Mouse (Mus musculus): Measurements from ENCODE around the gene Zfp541.

The Zfp541 gene

DNA sequence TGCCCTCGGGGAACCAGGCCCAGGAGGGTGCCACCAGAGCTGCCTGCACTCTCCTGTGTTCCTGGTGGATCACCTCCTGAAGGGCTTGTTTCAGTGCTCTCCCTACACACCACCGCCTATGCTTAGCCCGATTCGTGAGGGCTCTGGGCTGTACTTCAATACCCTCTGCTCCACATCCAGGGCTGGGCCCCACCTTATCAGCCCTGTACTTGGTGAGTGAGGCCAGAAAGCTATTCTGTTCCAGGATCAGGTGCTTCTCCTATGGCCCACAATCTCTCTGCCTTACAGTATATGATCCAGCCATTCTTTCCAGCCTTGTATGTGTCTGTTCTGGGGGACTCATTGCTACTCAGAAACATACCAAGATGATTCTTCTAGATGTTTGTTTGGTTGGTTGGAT, 21.7 kb downstream of the Zfp541 start:
- DNase-seq = no peak

DNA sequence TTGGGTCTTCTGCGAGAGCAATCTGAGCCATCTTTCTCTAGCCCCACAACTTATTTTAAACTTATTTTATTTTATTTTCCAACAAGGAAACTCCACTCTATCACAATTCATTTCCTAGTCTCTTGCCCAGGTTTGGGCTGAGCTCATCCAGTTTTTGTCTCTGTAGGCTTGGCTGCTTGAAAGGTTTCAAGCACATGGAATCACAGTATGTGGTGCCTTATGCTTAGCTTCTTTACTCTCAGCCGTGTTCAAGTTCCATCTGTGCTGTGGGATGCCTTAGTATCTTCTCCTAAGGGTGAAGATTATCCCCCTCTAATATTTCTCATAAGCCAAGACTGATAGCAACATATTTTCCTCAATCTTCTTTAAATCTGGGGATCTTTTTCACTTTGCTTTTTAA, 26.0 kb downstream of the Zfp541 start:
- DNase-seq = no peak

DNA sequence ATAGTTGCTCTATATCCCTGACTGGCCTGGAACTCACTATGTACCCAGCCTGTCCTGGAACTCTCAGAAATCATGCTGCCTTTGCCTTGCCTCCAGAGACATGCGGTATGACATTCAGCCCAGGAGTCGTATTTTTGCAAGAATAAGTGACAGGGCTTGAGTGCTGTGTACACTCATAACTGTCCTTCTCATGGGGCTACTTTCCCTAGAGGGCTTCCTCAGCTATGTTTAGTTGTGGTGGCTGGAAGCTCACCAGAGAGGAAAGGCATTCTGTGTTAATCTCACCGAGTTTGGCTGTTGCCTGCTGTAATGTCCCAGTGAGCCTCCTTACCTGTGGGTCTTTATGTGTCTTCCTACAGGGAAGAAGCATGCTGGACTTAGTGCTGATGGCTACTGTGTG, 33.0 kb downstream of the Zfp541 start:
- no peak for DNase-seq

DNA sequence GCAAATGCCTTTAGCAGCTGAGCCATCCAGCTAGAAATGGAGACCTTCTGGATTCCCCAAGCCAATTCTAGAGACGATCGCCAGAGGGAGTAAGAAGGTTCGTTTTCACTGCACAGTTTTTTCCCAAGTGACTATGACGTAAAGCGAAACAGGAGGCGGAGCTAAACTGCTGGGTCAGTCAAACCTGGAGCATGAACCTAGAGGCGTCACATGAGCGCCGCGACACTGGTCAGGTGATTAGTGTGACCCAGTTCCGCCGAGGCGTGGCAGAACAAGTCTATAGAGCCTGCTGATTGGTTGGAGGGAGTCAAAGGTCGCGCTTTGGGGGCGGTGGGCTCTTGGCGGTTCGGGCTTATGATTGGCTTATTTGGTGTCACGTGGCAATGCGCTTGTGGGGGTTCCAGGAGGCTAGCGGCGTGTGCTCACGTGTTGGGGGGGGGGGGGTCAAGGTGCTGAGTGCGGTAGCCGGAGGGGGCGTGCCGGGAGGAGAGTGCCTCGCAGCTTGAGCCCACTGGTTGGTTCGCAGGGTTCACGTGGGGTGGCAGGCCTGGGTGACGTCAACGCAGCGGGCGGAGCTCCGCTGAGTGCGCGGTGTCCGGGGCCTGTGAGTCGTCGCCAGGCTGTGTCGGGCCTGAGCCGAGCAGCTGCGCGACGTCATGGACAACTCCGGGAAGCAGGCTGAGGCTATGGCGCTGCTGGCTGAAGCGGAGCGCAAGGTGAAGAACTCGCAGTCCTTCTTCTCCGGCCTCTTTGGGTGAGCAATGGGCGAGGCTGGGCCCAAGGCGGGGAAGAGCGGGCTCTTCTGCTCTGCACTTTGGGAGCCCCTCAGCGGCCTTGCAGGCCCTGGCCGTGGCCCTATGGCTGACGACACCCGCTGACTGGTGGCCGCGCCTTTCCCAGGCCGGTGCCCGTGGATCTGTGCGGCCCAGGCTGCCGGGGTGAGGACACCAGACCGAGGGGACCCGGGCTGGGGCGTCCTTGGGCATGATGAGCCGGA, 36.7 kb downstream of the Zfp541 start, which contains the start of gene Napa:
Gene Napa, plus strand, starts transcription at position 438 of the 997 bp plus-strand sequence.
- DNase-seq = peak; percentile 100

DNA sequence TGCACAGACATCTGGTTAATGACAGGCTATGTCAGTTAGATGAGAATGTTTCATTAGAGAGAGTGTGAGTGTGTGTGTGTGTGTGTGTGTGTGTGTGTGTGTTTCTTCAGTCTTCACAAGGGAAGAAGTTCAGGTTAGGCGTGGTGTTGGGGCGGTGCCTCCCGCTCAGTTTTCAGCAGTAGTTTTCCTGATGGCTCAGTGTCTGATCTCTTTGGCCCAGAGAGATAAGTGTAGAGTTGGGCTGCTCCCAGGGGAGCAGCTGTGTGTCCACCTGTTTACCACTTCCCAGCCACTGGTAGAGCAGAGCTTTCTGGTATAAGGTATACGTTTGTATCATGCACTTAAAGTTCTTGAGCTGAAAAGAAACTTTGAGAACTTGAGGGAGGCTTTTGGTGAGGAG, 38.3 kb downstream of the Zfp541 start:
- DNase-seq = no peak

DNA sequence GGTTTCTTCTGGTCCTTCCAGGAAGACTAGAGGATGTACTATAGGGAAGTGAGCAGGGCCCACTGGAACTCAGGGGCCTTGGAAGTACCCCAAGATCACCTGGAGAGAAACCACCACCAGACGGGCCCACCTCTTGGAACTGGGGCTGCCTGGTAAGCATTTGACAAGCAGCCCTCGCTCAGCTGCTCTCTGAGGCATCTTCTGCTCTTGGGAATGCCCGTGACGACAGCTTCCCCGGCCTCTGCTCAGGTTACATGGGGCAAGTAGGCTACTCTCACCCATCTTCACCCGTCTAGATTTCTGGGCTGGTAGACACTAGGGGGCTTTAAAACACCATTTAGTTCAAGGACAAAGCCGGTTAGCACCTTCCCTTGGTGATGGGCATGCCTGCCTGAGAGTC, 39.5 kb downstream of the Zfp541 start:
- no peak for DNase-seq

DNA sequence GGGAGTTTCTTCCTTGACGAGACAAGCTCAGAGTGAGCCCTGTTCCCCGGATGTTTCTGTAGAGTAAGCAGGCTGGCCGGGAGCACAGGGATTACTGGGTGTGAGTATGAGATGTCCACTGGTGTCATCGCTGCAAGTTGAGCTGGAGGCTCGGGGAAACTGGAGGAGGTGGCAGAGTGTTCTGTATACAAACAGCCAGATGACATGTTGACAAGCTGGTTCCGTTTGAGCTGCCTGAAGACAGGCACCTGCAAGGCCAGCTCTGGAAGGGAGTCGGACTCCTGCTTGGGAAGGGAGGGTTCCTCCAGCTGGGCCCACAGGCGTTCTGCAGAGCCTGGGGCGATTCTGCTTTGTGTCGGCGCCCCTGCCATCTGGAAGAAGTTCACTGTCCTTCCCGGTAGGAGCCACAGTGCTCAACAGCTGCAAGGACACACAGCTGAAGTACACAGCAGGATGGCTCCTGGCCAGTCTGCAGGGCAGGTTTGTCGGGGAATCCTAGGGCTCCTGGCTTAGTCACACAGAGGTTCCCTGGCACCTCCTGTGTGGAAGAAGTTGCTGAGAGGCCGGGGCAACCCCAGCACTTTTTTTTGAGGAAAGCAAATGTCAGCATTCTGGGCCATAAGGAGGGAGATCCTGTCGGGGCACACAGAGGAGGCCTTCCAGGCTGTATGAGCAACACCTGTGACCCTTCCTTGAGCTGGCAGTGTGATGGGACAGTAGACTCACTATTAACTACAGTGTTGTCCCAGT, 40.3 kb downstream of the Zfp541 start:
- DNase-seq = peak; percentile 37

DNA sequence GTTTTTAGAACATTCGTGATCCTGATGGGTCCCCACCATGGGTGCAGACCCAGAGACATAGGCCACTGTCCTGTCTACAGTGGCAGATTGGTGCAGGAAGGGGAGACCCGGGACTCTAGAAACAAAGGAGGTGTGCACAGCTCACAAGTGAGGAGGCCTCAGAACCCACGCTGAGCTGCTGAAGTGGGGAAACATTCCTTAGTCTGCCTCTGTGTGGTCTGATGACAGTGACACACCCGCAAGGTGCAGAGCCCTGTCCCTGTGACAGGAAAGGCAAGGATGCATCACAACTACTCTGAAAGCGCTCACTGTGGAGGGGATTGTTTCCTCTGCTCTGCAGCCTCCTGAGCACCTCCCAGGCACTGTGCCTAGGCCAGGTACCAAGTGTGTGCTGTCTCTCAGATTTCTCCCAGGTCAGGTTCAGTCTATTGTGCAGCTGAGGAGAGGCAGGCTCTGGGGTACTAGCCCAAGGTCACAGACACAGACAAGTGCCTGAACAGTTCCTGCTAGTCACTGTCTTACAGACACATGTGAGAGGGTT, 41.1 kb downstream of the Zfp541 start:
- no peak for DNase-seq

DNA sequence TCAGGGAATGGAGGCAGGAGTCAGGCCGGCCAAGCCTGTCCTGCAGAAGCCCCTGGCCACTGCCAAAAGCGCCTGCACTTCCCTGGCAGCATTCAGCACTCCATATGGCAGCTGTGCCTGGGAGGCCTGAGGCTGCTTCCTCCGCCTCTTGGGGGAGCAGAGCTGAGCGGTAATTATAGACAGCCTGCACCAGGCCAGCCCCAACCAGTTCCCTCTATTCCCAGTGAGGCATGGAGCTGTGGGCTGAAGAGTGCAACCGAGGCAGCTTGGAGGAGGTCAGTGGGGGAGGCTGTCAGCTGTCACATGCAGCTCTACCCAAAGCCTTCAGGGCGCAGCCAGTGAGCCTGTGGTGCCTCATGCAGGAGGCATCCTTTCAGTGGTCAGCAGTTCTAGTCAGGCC, 42.1 kb downstream of the Zfp541 start:
- no peak for DNase-seq

DNA sequence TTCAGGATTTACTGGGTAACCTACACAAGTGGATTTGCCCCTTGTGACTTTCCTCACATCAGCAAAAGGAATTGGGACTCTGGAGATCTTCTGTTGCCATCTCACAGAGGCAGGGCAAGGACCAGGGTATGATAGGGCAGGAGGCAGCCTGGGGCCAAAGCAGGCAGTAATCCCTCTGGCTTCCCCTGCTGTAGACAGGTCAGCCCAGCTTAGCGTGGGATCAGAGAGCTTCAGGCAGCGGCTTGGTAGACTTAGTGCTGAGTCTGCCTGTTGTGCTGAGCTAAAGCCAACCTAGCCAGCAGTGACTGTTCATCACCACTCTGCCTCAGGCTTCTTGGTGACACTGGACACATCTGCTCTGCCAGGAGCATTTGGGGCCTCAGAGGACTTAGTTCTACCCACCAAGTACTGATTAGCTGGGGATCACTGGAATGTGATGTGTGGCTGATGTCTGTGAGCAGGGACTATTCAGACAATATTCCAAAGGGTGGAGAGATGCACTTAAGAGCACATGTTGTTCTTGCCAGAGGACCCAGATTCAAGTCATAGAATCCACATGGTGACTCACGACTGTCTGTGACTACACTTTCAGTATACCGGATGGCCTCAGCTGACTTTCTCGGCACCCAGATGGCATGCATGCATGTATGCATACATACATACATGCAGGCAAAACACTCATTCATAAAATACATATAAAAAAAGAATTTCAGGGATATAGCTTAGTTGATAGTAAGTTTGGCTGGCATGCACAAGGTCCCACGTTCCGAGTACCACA, 43.2 kb downstream of the Zfp541 start:
- no peak for DNase-seq

DNA sequence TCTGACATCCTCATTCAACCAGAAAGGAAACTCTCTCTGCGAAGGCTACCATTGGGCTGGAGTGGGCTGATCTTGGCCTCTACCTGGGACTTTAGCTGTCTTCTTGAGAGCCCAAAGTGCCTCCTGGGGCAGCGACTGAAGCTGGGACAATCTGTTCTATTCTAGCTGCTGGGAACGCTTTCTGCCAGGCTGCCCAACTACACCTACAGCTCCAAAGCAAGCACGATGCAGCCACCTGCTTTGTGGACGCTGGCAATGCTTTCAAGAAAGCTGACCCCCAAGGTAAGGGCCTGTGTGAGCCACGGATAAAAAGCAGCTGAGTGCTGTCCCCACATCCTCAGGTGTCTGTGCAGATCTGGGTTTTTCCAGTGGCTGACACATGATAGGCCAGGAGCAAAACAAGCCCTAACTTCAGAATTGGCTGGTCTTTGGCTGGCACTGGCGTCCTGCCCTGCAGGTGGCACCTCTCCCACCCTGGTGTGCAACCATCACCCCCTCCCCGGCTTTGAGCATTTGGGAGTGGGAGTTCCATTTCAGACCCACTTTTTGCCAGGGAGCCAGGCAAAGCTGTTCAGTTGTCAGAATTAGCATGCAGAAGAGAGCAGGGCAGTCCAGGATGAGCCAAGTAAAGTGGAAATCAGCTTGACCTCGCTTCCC, 47.4 kb downstream of the Zfp541 start:
- no peak for DNase-seq

DNA sequence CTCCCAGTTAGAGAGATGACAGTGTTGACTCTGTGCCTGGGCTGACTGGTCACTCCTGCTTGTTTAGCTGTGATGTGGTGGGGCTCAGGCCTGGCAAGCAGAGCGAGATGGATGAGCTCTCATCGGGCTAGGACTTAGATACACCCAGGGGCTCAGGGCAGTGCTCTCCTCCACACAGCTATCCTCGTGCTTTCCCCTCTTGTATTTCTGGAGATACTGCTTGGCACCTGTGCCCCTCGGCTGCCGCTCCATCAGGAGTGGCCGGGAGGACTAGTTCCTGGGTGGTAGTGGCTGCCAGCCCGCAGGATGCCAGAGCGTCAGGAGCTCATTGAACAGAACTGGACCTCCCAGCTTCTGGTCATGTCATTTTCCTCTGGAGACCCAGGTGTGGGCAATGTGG, 48.5 kb downstream of the Zfp541 start:
- DNase-seq = no peak

DNA sequence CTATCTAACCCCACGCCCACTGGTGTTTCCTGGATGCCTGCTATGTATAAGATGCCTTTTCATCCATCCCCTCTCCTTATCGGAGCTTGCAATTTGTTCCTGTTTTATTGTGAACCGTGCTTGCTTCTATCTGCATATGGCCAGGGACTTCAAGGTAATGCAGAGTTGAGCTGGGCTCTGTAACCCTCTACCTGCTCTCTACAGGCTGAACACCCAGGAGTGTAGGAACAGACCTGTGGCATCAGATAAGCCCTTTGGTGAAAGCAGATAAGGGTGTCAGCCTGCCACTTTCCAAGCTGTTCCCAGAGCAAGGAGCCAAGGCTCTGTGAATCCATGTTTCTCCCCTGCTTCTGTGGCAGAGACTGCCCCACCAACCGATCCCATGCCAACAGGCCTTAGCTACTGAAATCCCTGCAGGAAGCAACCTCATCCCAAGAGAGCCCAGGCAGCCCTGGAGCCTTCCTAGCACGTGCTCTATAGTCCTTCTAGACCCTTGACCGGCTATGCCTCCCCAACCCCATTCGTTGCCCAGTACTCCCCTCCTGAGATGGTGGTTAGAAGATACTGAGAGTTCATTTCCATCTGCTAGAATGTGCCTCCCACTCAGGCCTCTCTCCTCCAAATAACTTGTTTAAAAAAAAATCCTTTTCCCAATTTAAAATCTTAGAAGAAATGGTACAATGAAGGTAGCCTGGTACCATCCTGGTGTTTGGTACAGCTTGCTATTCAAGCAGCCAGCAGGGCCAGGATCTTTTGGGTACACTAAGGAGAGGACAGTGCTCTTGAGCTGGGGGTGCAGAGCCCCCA, 49.9 kb downstream of the Zfp541 start:
- DNase-seq = no peak

DNA sequence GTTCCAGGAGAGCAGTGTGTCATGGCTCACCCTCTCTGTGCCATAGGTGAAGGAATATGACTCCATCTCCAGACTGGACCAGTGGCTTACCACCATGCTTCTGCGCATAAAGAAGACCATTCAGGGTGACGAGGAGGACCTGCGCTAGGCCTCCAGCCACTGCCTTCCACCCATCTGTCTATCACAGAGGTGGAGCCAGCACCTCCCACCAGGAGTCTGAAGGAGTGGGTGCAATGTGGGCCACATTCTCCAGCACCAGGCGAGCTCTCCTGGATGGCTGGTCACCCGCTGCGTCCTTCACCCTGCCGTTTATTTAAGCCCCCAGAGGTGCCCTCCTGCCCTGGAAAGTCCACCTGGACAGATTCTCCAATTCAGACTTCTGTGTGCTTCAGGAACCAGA, 54.8 kb downstream of the Zfp541 start:
- DNase-seq = no peak

DNA sequence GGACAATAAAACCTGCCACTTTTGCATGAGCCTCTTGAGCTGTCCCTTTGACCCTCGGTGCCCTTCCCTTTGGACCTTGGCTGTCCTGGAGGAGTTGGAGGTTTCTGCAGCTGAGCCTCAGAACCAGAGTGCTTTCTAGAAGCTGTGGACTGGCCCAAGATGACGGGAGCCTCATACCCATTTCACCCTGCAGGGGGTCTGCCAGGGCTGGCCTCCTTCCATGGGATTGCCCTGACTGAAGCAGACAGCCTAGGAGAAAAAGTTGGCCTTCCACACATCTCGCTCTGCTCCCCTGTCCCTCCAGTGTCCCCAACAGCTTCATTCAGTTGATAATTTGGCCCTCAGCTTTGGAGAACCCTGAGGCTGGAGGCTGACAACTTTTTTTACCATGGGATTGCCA, 55.5 kb downstream of the Zfp541 start:
- DNase-seq = no peak

DNA sequence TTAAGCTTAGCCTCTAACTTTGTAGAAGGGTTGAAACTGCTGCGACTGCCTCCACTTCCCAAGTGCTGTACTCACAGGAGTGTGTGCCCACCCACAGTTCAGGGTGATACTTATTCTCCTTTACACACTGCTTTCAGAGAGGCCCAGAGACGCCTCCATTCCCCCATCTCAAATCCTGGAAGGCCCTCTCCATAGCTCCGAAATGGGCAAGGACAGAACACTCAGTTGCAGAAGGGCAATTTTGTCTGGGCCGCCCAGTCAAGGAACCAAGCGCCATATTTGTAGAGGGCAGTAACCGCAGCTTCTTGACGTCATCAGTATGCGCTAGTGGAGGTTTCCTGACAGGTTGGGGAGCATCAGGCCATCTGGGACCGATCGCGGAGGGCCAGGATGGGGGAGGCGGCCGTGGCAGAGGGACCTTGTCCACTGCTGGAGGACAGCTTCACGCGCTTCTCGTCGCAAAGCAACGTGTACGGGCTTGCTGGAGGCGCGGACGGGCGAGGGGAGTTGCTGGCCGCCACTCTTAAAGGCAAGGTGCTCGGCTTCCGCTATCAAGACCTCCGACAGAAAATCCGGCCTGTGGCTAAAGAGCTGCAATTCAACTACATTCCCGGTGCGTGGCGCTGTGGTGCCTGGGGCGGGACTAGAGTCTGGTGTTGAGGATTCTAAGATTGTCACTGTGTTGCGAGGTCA, 58.1 kb downstream of the Zfp541 start, which contains the start of gene Kptn:
Gene Kptn, plus strand, starts transcription at position 327 of the 693 bp plus-strand sequence.
- peak; percentile 95 for DNase-seq

DNA sequence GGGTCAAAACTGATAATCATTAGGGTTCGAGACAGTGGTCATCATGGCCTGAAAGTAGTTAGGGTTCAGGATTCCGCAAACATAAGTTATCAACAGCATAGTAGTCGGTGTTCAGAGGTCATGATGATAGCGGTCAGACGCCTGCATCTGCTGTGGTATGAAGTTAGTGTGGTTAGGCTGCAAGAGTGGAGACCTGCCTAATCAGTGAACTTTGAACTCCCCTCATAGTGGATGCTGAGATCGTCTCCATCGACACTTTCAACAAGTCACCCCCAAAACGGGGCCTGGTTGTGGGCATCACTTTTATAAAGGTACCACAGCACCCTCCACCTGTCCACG, 58.6 kb downstream of the Zfp541 start:
- no peak for DNase-seq

DNA sequence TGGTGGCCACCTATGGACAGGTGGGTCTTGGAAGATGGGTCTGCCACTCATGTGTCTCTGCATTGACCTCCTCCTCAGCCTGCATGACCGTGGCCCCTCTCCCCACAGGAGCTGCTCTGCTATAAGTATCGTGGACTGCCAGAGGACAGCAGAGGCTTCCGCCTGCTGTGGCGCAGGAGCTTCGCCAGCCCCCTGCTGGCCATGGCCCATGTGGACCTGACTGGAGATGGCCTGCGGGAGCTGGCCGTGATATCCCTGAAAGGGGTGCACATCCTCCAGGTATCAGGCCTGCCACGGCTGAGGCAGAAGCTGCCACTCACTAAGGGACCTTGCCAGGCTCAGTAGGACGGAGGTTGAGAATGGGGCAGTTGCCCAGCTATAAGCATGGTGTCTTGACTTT, 64.2 kb downstream of the Zfp541 start:
- DNase-seq = no peak

DNA sequence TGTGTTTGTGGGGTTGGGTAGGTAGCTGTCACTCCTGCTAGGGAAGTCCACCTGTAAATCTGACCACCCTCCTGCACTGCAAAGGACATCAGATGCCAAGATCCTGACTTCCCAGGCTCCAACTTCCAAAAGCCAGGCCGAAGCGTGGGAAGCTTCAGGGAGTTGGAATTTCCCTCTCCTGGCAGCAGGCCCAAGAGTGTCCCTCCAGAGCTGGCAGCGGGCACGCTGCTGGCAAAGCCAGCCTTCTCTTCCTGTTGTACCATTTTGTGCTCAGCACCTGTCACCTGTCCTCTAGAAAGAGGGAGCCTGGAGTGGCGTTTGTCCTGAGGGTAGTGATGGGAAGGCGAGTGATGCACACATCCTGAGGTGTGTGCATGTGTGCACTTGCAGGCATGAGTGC, 66.7 kb downstream of the Zfp541 start:
- DNase-seq = no peak

DNA sequence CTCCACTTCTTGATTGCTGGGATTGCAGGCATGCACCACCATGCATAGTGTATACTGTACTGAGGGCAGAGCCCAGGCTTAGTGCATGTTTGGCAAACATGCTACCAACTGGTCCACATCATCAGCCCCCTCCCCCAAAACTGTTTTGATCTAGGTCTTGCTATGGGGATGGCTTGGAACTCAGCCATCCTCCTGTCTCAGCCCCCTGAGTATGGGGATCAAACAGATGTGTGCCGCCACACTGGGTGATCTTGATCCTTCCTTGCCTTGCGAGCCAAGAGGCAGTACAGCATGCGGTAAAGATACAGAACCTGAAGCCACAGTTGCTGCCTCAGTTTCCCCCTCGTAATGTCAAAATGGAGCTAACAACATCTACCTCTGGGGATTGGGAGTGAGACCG, 67.3 kb downstream of the Zfp541 start:
- no peak for DNase-seq

DNA sequence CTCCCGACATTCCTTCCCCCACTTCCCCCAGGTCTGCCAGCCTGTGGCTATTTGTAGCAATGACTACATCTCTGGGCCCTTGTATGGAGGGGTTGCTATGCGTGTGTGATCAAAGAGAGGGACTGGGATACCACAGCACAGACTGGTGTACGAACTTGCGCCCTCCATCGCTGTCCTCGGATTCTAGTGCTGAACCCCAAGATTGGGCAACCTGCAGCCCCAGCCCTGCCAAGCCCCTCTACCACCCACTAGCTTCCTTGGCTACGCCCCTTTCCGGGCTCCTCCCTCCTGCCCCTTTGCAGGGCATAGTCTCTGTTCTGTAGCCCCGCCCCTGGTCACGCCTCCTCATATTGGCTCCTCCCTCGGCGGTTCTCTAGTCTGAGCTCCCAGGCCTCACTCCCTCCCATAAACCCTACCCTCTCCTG, 67.8 kb downstream of the Zfp541 start, which contains the start of gene Slc8a2:
Gene Slc8a2, plus strand, starts transcription at position 406 of the 425 bp plus-strand sequence.
- DNase-seq = peak; percentile 79

All from lung, postnatal 36 days (tissue).